Mouse (Mus musculus): ENCODE data around the gene Cbx4.
"Not testable (repeated sequence)": the region's sequence is repeated elsewhere in the genome, so short reads cannot be mapped to it uniquely, and the experiment has no call there.

Cbx4 gene

GRCm38 (mm10) chr11:119109415-119110071 is 23.5 kb upstream of the Cbx4 start:
- no peak for DNase-seq

GRCm38 (mm10) chr11:119108573-119109263 is 22.7 kb upstream of the Cbx4 start:
- DNase-seq: no peak

GRCm38 (mm10) chr11:119106289-119106688 is 20.3 kb upstream of the Cbx4 start:
- DNase-seq: peak; percentile 43

GRCm38 (mm10) chr11:119105748-119106147 is 19.7 kb upstream of the Cbx4 start:
- no peak for DNase-seq

GRCm38 (mm10) chr11:119105071-119105609 is 19.1 kb upstream of the Cbx4 start:
- DNase-seq: no peak

GRCm38 (mm10) chr11:119103991-119104390 is 18.0 kb upstream of the Cbx4 start:
- no peak for DNase-seq

GRCm38 (mm10) chr11:119100355-119100754 is 14.3 kb upstream of the Cbx4 start:
- not testable (repeated sequence) for DNase-seq

GRCm38 (mm10) chr11:119098202-119098601 is 12.2 kb upstream of the Cbx4 start:
- DNase-seq: no peak

GRCm38 (mm10) chr11:119095441-119095840 is 9.4 kb upstream of the Cbx4 start:
- no peak for DNase-seq

- DNase-seq: no peak
These were observed 7.3 kb upstream of the Cbx4 start for GRCm38 (mm10) chr11:119093322-119093721.

- no peak for DNase-seq
These were observed 6.3 kb upstream of the Cbx4 start for GRCm38 (mm10) chr11:119092286-119092685.

GRCm38 (mm10) chr11:119091598-119091991 is 5.6 kb upstream of the Cbx4 start:
- DNase-seq: peak; percentile 85

- peak; percentile 49 for DNase-seq
These were observed 5.1 kb upstream of the Cbx4 start for GRCm38 (mm10) chr11:119090961-119091597.

GRCm38 (mm10) chr11:119090076-119090960 is 4.3 kb upstream of the Cbx4 start:
- DNase-seq: peak; percentile 53

GRCm38 (mm10) chr11:119089235-119090075 is 3.4 kb upstream of the Cbx4 start:
- DNase-seq: peak; percentile 42

GRCm38 (mm10) chr11:119088391-119089234 is 2.6 kb upstream of the Cbx4 start:
- DNase-seq: peak; percentile 71

- peak; percentile 66 for DNase-seq
These were observed 1.5 kb upstream of the Cbx4 start for GRCm38 (mm10) chr11:119087301-119088082.

- peak; percentile 81 for DNase-seq
These were observed 550 bp downstream of the Cbx4 start for GRCm38 (mm10) chr11:119085279-119086062.
